Mouse (Mus musculus) limb, embryonic 11.5 days (tissue): Measurements from ENCODE around the gene Nit1. TPM values are rescaled to one million over a fixed set of nuclear protein-coding genes. Genes with fewer than 3 reads are reported as not detected.

Experiments
- ATAC-seq: fragments of 200-750 bp; cut with Nextera tagmentation; 2 replicates; pipeline ENCODE4 v1.8.0; 2017; ENCODE audit warnings: low read depth; ENCODE audit not compliant: insufficient number of reproducible peaks, low FRiP score, low TSS enrichment
- DNase-seq: peaks from one replicate; pipeline ENCODE4 v3.0.0-alpha.2; 2015; ENCODE audit warnings: low spot score
- H3K27ac ChIP-seq: fragments of 300-500 bp; sonication (generic); replicated peaks from 2 replicates; pipeline ENCODE4 v1.5.1; 2014; ENCODE audit warnings: low read depth, mild to moderate bottlenecking, low read length
- H3K27me3 ChIP-seq: fragments of 300-500 bp; sonication (generic); 2 replicates; pipeline ENCODE4 v1.6.1; 2014; ENCODE audit warnings: mild to moderate bottlenecking, low read length, mixed read lengths; ENCODE audit not compliant: control insufficient read depth, insufficient read depth
- H3K36me3 ChIP-seq: fragments of 300-500 bp; sonication (generic); 2 replicates; pipeline ENCODE4 v1.6.1; 2014; ENCODE audit warnings: mild to moderate bottlenecking, low read length, moderate library complexity, mixed read lengths; ENCODE audit not compliant: control insufficient read depth, insufficient read depth
- H3K4me1 ChIP-seq: fragments of 300-500 bp; sonication (generic); 2 replicates; pipeline ENCODE4 v1.6.1; 2014; ENCODE audit warnings: low read length, mixed read lengths; ENCODE audit not compliant: control insufficient read depth, insufficient read depth
- H3K4me2 ChIP-seq: fragments of 300-500 bp; sonication (generic); 2 replicates; pipeline ENCODE4 v1.6.1; 2014; ENCODE audit warnings: low read depth, mild to moderate bottlenecking, moderate library complexity; ENCODE audit not compliant: severe bottlenecking
- H3K4me3 ChIP-seq: fragments of 300-500 bp; sonication (generic); 2 replicates; pipeline ENCODE4 v1.5.1; 2014; ENCODE audit warnings: low read depth, low read length
- H3K9ac ChIP-seq: fragments of 300-500 bp; sonication (generic); 2 replicates; pipeline ENCODE4 v1.6.1; 2014; ENCODE audit warnings: mild to moderate bottlenecking, low read length
- H3K9me3 ChIP-seq: fragments of 300-500 bp; sonication (generic); 2 replicates; pipeline ENCODE4 v1.6.1; 2016; ENCODE audit warnings: low read length; ENCODE audit not compliant: control insufficient read depth
- WGBS: fragments of 180-500 bp; shearing (Covaris S2); extraction: QIAGEN DNeasy Blood & Tissue Kit; methylation state at CpG from one replicate; pipeline ENCODE4 v1.1.7; 2014; 5-methylcytosine and 5-hydroxymethylcytosine counted together
- polyA plus RNA-seq: library from polyadenylated mRNA; unstranded; fragments of >200 nt; fragmentation: Nextera tagmentation; extraction: Ambion mirVana; gene quantifications from 2 replicates; pipeline ENCODE4 v1.2.1, GENCODE M21; 2014

Nit1 gene
- 29.2 and 31.9 TPM in 2 replicates for polyA plus RNA-seq

DNA sequence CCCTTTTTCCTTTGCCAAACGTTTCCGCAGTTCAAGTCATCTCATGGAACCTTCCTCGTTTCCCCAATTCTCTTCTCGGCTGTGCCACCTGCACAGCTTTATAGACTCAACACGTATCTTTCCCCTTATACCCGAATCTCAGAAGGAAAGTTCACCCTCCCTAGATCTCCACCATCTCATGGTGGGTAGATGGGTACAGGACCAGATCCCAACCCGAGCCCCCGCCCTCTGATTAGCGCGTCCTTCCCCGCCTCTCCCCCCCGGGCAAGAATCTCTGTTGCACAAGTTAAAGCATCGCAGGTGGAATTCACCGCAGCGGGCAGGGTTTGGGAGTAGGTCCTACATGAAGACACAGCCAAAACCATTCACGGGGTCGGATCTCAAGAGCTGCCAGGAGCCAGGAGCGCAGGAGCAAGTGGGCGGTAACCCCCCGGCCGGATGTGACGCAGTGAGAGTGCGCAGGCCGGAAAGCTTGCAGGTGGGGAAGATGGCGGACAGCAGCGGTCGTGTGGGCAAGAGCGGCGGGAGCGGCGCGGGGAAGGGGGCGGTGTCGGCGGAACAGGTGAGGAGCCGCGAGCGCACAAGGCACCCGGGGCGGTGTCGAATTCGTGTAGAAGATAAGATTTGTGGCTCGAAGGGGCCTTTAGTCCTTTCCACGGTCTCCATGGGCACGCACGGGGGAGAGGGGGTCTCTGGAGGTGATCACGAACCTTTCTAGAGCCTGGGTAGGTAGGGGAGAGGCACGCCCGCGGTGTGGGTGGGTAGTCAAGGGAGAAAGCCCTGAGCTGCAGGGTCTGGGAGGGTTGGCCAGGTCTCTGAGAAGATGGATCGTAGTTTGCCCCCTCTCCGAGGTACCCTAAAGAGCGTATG is at the start of gene Nit1, which contains the start of gene Pfdn2:
Gene Nit1 (minus strand): TSS at position 422 of the 870 bp plus-strand sequence.
Gene Pfdn2 (plus strand): TSS at position 446 of the 870 bp plus-strand sequence.
- ATAC-seq (peak; percentile 92), DNase-seq (peak; percentile 96)
- H3K4me1 ChIP-seq, result peaks cover 3% of the 10 kb centered on the region; the same call in 1 of the 2 replicates
- H3K9ac ChIP-seq, result peak within 1 kb of the TSS; percentile 86
- peak within 1 kb of the TSS; percentile 73 for H3K4me2 ChIP-seq
- H3K9me3 ChIP-seq, result no peaks in the 10 kb centered on the region
- H3K27me3 ChIP-seq, result no peaks in the 10 kb centered on the region
- WGBS, result 2% methylated on average over 53 of the region's 53 CpGs
- peaks cover 11% of the 10 kb centered on the region for H3K36me3 ChIP-seq
- peak within 1 kb of the TSS; percentile 8; the same call in 1 of the 2 replicates for H3K27ac ChIP-seq
- peak within 1 kb of the TSS; percentile 88 for H3K4me3 ChIP-seq

- Histone ChIP-seq H3K4me1 (peaks cover 3% of the 10 kb centered on the region; the same call in 1 of the 2 replicates), H3K9ac (no peak overlapping the region), H3K9me3 (no peaks in the 10 kb centered on the region), H3K4me2 (no peak overlapping the region), H3K27me3 (no peaks in the 10 kb centered on the region), H3K27ac (no peak overlapping the region), H3K4me3 (no peak overlapping the region), H3K36me3 (no peaks in the 10 kb centered on the region)
- ATAC-seq (no peak), DNase-seq (no peak)
- WGBS, result 68% methylated on average over 4 of the region's 4 CpGs
These were observed 44.7 kb upstream of the Nit1 start for GRCm38 (mm10) chr1:171390101-171390500.

DNA sequence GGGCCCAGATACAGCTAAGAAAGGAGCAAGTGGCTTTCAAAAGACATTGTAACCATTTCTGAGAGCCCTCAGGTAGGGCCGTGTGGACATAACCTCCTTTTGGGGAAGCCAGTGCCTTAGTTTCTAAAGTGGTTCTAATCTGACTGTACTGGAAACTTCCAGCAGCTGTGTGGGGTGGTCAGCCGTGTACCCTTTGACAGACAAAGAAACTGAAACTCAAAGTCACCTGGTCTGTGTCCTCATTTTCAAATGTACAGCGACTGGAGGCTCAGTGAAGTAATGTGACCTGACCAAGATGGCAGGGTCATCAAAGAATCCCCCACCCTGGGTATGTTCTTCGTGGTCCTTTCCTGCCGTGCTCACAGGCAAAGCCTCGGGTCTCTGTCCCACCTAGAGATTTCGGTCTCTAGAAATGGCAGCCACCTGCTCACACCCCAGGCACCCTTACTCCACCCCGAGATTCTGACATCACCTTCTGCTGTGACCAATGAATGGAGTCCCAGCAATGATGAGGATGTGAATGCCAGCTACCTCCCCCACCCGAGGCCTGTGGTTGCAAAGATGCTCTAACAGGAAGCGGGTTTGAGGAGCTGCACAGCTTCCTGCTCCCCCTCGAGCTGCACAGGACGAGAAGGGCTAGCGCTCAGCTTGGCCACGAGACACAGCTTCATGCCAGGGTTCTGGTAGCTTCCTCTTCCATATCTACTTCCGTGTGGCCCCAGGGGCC is 43.1 kb upstream of the Nit1 start, which contains the start of gene Arhgap30:
Gene Arhgap30 (plus strand): TSS at position 579 of the 727 bp plus-strand sequence.
- 82% methylated on average over 15 of the region's 15 CpGs for WGBS
- Histone ChIP-seq H3K36me3 (no peaks in the 10 kb centered on the region), H3K27ac (no peak within 1 kb of the TSS), H3K4me2 (no peak within 1 kb of the TSS), H3K9ac (no peak within 1 kb of the TSS), H3K27me3 (no peaks in the 10 kb centered on the region), H3K4me3 (no peak within 1 kb of the TSS), H3K4me1 (peaks cover 3% of the 10 kb centered on the region; the same call in 1 of the 2 replicates), H3K9me3 (no peaks in the 10 kb centered on the region)
- ATAC-seq (no peak), DNase-seq (no peak)

DNA sequence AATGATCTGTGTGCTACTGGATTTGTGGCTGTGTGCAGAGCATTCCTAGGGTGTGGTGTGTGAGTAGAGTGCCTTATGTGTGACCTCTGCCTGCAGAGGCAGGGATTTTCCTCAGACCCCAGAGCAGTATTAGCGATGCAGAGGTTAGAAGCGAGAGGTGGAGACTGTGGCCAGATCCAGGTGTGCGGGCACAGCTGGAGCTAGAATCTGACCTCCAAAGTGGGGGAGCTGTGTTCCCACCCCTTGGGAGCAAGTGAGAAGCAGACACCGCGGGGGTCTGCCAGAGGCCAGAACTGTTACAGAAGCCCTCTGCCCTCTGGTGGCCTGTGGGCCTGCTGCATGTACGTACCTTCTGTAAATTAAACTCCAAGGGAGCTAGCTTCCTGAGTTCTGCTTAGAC is 41.7 kb upstream of the Nit1 start:
- WGBS, result 15% methylated on average over 6 of the region's 6 CpGs
- ATAC-seq (0 out of 2 replicates have a peak, but pooled peaks have one; percentile 66), DNase-seq (peak; percentile 70)

DNA sequence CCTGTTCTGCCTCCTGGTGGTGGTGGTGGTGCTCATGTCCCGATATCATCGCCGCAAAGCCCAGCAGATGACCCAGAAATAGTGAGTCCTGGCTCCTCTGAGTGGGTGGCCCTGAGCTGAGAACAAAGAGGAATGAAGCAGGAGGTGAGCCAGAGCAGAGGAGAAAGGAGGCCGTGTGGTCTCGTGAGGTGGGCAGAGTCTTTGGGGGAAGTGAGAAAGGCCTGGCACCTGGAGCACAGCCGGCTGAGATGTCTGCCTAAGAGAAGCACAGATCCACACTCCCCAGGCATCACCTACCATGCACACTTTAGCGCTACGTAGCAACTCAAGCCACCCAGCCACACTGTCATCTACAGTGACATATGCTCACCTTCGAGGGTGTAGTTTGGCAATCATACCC is 39.7 kb upstream of the Nit1 start:
- H3K9ac ChIP-seq, result no peak overlapping the region
- H3K4me2 ChIP-seq, result no peak overlapping the region
- H3K4me1 ChIP-seq, result peaks cover 1% of the 10 kb centered on the region; the same call in 1 of the 2 replicates
- no peak overlapping the region for H3K27ac ChIP-seq
- no peak overlapping the region for H3K4me3 ChIP-seq
- DNase-seq (no peak), ATAC-seq (no peak)
- no peaks in the 10 kb centered on the region for H3K36me3 ChIP-seq
- WGBS, result 69% methylated on average over 9 of the region's 9 CpGs
- peaks cover 2% of the 10 kb centered on the region; the same call in 1 of the 2 replicates for H3K27me3 ChIP-seq
- no peaks in the 10 kb centered on the region for H3K9me3 ChIP-seq

More for the DNA sequence above, 41.7 kb upstream of the Nit1 start:
- no peak overlapping the region for H3K27ac ChIP-seq
- peaks cover 3% of the 10 kb centered on the region; the same call in 1 of the 2 replicates for H3K4me1 ChIP-seq
- H3K36me3 ChIP-seq, result no peaks in the 10 kb centered on the region
- H3K27me3 ChIP-seq, result no peaks in the 10 kb centered on the region
- H3K4me2 ChIP-seq, result no peak overlapping the region
- H3K9me3 ChIP-seq, result no peaks in the 10 kb centered on the region
- H3K4me3 ChIP-seq, result no peak overlapping the region
- no peak overlapping the region for H3K9ac ChIP-seq

DNA sequence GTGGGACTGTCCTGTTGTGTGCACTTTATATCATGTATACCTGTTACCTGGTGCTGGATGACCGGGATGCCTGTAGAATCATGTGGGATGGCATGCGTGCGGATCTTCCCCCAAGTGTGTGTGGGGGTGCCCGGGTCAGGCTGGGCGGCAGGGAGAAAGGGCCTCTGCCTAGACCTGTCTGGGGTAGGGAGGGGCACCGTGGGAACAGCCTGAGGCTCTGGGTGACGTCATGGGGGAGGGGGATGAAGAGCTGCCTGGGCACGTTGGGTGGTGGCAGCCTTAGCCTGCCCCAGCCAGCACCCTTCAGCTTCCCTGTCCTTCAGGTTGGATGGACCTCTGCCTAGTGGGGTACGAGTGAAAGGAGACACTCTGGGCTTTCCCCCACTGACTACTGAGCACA is 38.9 kb upstream of the Nit1 start:
- Histone ChIP-seq H3K9ac (no peak overlapping the region), H3K4me2 (no peak overlapping the region), H3K27me3 (peaks cover 8% of the 10 kb centered on the region), H3K4me1 (no peaks in the 10 kb centered on the region), H3K9me3 (no peaks in the 10 kb centered on the region), H3K27ac (no peak overlapping the region), H3K36me3 (no peaks in the 10 kb centered on the region), H3K4me3 (no peak overlapping the region)
- no peak for ATAC-seq
- DNase-seq, result peak; percentile 42
- WGBS, result 60% methylated on average over 9 of the region's 9 CpGs

DNA sequence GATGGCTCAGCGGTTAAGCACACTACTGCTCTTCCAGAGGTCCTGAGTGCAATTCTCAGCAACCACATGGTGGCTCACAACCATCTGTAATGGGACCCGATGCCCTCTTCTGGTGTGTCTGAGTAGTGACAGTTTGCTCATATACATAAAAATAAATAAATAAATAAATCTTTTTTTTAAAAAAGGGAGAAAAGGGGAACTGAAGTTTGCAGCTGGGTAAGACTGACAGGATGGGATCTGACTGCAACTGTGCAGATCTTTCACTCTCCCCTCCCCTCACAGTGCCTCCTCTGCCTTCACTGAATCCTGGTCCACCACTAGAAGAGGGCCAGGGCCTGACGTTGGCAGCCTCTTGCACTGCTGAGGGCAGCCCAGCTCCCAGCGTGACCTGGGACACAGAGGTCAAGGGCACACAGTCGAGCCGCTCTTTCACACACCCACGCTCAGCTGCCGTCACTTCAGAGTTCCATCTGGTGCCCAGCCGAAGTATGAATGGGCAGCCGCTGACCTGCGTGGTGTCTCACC is 36.7 kb upstream of the Nit1 start:
- H3K4me1 ChIP-seq, result no peaks in the 10 kb centered on the region
- peaks cover 8% of the 10 kb centered on the region for H3K27me3 ChIP-seq
- no peak overlapping the region for H3K9ac ChIP-seq
- no peaks in the 10 kb centered on the region for H3K36me3 ChIP-seq
- no peak overlapping the region for H3K4me3 ChIP-seq
- ATAC-seq (no peak), DNase-seq (no peak)
- H3K9me3 ChIP-seq, result no peaks in the 10 kb centered on the region
- no peak overlapping the region for H3K27ac ChIP-seq
- H3K4me2 ChIP-seq, result no peak overlapping the region
- WGBS, result 84% methylated on average over 11 of the region's 11 CpGs
